Mouse (Mus musculus) effector memory CD4-positive, alpha-beta T cell, adult 5 months (primary cell): Measurements from ENCODE around the gene Coq2. TPM values are rescaled to one million over a fixed set of nuclear protein-coding genes. Genes with fewer than 3 reads are reported as not detected.

Experiments
- polyA plus RNA-seq: library from polyadenylated mRNA; unstranded; fragments of 100-300 nt; shearing (Covaris generic); gene quantifications from one replicate; pipeline ENCODE4 v1.2.1, GENCODE M21; 2017

Coq2 gene
- 41.3 TPM for polyA plus RNA-seq

DNA sequence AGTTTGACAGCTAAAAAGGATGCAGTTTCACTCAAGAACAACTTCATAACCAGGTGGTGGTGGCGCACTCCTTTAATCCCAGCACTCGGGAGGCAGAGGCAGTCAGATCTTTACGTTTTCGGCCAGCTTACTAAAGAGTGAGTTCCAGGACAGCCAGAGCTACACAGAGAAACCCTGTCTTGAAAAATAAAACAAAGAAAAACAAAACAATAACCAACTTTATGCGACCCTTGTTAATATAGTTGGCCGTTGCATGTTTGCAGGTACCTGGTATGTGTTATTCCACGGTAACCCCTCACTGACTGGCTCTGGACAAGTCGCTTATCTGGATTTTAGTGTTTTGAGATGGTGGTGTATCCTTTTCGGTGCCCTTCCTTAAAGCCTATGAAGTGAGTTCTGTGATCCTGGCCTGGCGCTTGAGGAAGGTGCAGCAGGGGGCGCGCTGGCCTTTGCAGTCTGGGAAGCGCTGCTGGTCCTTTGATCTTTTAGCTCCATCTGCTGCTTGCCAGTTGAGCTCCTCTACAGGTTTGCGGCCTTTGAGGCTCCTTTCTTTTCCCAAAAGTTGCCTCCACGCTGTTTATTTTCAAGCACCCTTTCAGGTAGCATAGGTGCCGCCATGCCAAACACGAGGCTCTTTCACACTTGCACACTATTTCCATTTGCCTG is at the start of gene Coq2:
Gene Coq2 (minus strand): TSS at position 430 of the 666 bp plus-strand sequence.

GRCm38 (mm10) chr5:100719235-100720088 is 44.5 kb upstream of the Coq2 start, which contains the start of gene Hpse:
Gene Hpse, minus strand, starts transcription at chr5:100719716.

Other genes starting within 250 kb of the Coq2 start
- gene Lin54, start 174.5 kb downstream of the Coq2 start, polyA plus RNA-seq: 55.5 TPM
- 69.4 TPM for gene Cops4, start 156.8 kb downstream of the Coq2 start, polyA plus RNA-seq
- gene Plac8, start 102.9 kb downstream of the Coq2 start, polyA plus RNA-seq: 30.7 TPM
- 1.1 TPM for gene Hpse, start 44.6 kb upstream of the Coq2 start, polyA plus RNA-seq
- gene Helq, start 123.5 kb upstream of the Coq2 start, polyA plus RNA-seq: 22.0 TPM
- 82.2 TPM for gene Mrps18c, start 123.5 kb upstream of the Coq2 start, polyA plus RNA-seq
- 12.4 TPM for gene Abraxas1, start 145.8 kb upstream of the Coq2 start, polyA plus RNA-seq
- gene Gpat3, start 170.6 kb upstream of the Coq2 start, polyA plus RNA-seq: 1.7 TPM